Mouse (Mus musculus) lung, embryonic 16.5 days (tissue): Measurements from ENCODE around the gene Olfr304. TPM values are rescaled to one million over a fixed set of nuclear protein-coding genes. Genes with fewer than 3 reads are reported as not detected.
"Not testable (repeated sequence)": the region's sequence is repeated elsewhere in the genome, so short reads cannot be mapped to it uniquely, and the experiment has no call there.

Experiments
- ATAC-seq: fragments of 200-750 bp; cut with Nextera tagmentation; 2 replicates; pipeline ENCODE4 v1.8.0; 2017; ENCODE audit warnings: low read depth, mild to moderate bottlenecking, moderate library complexity
- H3K27ac ChIP-seq: fragments of 300-500 bp; sonication (generic); 2 replicates; pipeline ENCODE4 v1.5.1; 2014; ENCODE audit warnings: mild to moderate bottlenecking, control low read depth, low read length
- H3K27me3 ChIP-seq: fragments of 300-500 bp; sonication (generic); 2 replicates; pipeline ENCODE4 v1.6.1; 2014; ENCODE audit warnings: low read depth, low read length, mixed read lengths; ENCODE audit not compliant: control insufficient read depth, insufficient read depth
- H3K36me3 ChIP-seq: fragments of 300-500 bp; sonication (generic); 2 replicates; pipeline ENCODE4 v1.6.1; 2014; ENCODE audit warnings: low read length; ENCODE audit not compliant: control insufficient read depth, insufficient read depth
- H3K4me1 ChIP-seq: fragments of 300-500 bp; sonication (generic); replicated peaks from 2 replicates; pipeline ENCODE4 v1.6.1; 2014; ENCODE audit warnings: low read length, mixed read lengths; ENCODE audit not compliant: control insufficient read depth, insufficient read depth
- H3K4me2 ChIP-seq: fragments of 300-500 bp; sonication (generic); 2 replicates; pipeline ENCODE4 v1.6.1; 2014; ENCODE audit warnings: low read depth, low read length, control low read depth
- H3K4me3 ChIP-seq: fragments of 300-500 bp; sonication (generic); 2 replicates; pipeline ENCODE4 v1.5.1; 2014; ENCODE audit warnings: mild to moderate bottlenecking, low read length, control low read depth
- H3K9ac ChIP-seq: fragments of 300-500 bp; sonication (generic); 2 replicates; pipeline ENCODE4 v1.6.1; 2014; ENCODE audit warnings: low read length, control low read depth
- H3K9me3 ChIP-seq: fragments of 300-500 bp; sonication (generic); 2 replicates; pipeline ENCODE4 v1.6.1; 2016; ENCODE audit warnings: low read length; ENCODE audit not compliant: control insufficient read depth
- WGBS: fragments of 180-500 bp; shearing (Covaris S2); extraction: QIAGEN DNeasy Blood & Tissue Kit; methylation state at CpG from one replicate; pipeline ENCODE4 v1.1.7; 2014; 5-methylcytosine and 5-hydroxymethylcytosine counted together
- polyA plus RNA-seq: library from polyadenylated mRNA; unstranded; fragments of >200 nt; fragmentation: Nextera tagmentation; extraction: Ambion mirVana; gene quantifications from 2 replicates; pipeline ENCODE4 v1.2.1, GENCODE M21; 2015

Olfr304 gene
- polyA plus RNA-seq = not detected in 2 replicates

DNA sequence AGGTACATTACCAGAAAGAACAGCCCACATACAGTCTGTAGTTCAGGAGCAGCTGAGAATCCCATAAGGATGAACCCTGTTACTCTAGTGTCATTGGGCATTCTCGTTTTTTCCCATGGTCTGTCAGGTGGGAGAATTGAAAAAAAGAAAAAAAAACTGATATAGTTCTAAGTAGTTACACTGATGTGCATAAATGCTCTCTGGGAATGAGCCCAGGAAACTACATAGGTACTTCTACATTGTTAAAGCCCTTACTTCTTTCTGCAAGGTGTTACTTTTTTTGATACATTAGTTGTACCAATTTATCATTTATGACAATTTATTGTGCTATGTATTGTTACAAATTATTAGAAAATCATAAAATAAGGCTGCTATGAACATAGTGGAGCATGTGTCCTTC is at the start of gene Olfr304:
Gene Olfr304, minus strand, starts transcription at position 101 of the 400 bp plus-strand sequence.
- WGBS = 42% methylated on average over 1 of the region's 1 CpGs
- Histone ChIP-seq H3K4me1 (no peaks in the 10 kb centered on the region), H3K36me3 (no peaks in the 10 kb centered on the region), H3K9me3 (no peaks in the 10 kb centered on the region), H3K27ac (no peak within 1 kb of the TSS), H3K27me3 (no peaks in the 10 kb centered on the region), H3K9ac (no peak within 1 kb of the TSS), H3K4me2 (no peak within 1 kb of the TSS), H3K4me3 (no peak within 1 kb of the TSS)
- ATAC-seq = no peak

DNA sequence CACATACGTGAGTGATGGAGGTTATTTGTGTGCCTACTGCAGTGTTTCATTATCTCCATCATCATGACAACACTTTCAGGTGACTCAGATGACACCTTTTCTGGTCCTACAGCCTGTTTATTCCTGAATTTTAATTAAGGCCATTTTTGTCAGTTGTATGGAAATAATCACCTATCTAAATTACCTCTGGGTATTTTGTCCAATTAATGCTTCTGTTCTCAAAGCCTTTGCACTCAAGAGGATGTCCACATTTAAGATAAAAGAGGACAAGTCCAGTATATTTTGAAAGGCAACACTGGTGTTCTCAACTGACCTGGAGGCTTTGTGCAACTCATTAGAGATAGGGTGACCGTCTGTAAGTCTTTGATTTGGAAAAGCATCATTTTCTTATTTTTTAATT is 17.1 kb upstream of the Olfr304 start, which contains the start of gene Olfr301:
Gene Olfr301, plus strand, starts transcription at position 301 of the 400 bp plus-strand sequence.
- no peak for ATAC-seq
- whole genome bisulfite sequencing = 79% methylated on average over 2 of the region's 2 CpGs

DNA sequence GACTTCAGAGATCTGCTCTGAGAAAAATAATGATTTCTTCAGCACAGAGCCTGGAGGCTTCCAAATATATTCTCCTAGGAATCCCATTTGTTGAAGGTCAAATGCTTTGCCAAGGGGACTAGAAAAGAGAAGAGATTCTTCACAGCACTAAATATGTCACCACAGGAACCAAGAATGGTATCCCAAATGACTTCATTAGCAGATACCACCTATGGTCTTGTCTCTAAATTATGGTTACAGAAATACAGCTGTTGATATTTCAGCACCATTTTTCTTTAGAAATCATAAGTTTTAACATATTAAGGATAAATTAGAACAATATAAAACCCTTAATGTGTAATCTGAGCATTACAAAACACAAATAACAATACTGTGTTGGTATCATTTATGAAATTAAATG is 11.2 kb upstream of the Olfr304 start, which contains the start of gene Olfr303:
Gene Olfr303, minus strand, starts transcription at position 101 of the 400 bp plus-strand sequence.
- no peaks in the 10 kb centered on the region for H3K36me3 ChIP-seq
- ATAC-seq = no peak
- H3K27ac ChIP-seq = no peak within 1 kb of the TSS
- no peak within 1 kb of the TSS for H3K4me3 ChIP-seq
- no peak within 1 kb of the TSS for H3K9ac ChIP-seq
- H3K27me3 ChIP-seq = no peaks in the 10 kb centered on the region
- no peak within 1 kb of the TSS for H3K4me2 ChIP-seq
- no peaks in the 10 kb centered on the region for H3K9me3 ChIP-seq
- no peaks in the 10 kb centered on the region for H3K4me1 ChIP-seq

More for the DNA sequence above, 17.1 kb upstream of the Olfr304 start, which contains the start of gene Olfr301:
- Histone ChIP-seq H3K4me1 (no peaks in the 10 kb centered on the region), H3K9ac (no peak within 1 kb of the TSS), H3K9me3 (no peaks in the 10 kb centered on the region), H3K27ac (no peak within 1 kb of the TSS), H3K4me2 (no peak within 1 kb of the TSS), H3K36me3 (no peaks in the 10 kb centered on the region), H3K4me3 (no peak within 1 kb of the TSS), H3K27me3 (no peaks in the 10 kb centered on the region)

DNA sequence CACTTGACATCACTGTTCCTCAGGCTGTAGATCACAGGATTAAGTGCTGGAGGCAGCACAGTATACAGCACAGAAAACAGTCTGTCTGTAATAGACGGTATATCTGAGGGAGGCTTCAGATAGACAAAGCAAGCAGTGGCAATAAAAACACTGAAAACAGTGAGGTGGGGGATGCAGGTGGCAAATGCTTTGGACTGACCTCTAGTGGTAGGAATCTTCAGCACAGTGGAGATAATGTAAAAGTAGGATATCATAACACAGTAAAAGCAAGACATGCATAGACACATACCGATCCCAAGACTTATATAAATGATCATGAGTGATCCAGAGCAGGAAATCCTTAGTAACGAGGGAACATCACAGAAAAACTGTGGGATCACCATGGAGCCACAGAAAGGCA is 689 bp downstream of the Olfr304 start:
- H3K9ac ChIP-seq = no peak overlapping the region

DNA sequence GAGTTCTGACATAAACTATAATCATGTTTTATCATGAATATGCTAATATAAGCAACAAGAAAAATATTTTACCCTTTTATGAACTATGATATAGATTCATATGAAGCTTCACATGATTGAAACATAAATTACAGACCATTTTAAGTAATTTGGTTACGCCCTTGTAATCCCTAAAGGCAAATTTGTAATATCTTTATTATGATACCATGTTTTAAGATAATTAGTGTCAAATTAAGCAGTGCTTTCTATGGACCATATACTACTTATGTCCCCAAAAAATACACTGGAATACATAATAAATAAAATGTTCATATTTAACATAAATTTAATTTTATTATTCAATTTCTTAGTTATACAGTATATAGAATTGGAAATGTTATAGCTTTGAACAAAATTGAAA is 19.6 kb downstream of the Olfr304 start, which contains the start of gene Olfr305:
Gene Olfr305, minus strand, starts transcription at position 101 of the 400 bp plus-strand sequence.
- no peaks in the 10 kb centered on the region for H3K9me3 ChIP-seq
- 76% methylated on average over 1 of the region's 1 CpGs for WGBS
- ATAC-seq = no peak
- no peaks in the 10 kb centered on the region for H3K36me3 ChIP-seq
- no peak within 1 kb of the TSS for H3K4me3 ChIP-seq
- no peaks in the 10 kb centered on the region for H3K4me1 ChIP-seq
- H3K4me2 ChIP-seq = no peak within 1 kb of the TSS
- H3K27ac ChIP-seq = no peak within 1 kb of the TSS
- H3K9ac ChIP-seq = no peak within 1 kb of the TSS
- H3K27me3 ChIP-seq = no peaks in the 10 kb centered on the region

More for the DNA sequence above, 689 bp downstream of the Olfr304 start:
- H3K36me3 ChIP-seq = no peaks in the 10 kb centered on the region
- ATAC-seq = no peak
- H3K27me3 ChIP-seq = no peaks in the 10 kb centered on the region
- WGBS = 55% methylated on average over 3 of the region's 3 CpGs
- H3K4me2 ChIP-seq = no peak overlapping the region
- no peak overlapping the region for H3K4me3 ChIP-seq
- H3K27ac ChIP-seq = no peak overlapping the region
- H3K9me3 ChIP-seq = no peaks in the 10 kb centered on the region
- no peaks in the 10 kb centered on the region for H3K4me1 ChIP-seq

DNA sequence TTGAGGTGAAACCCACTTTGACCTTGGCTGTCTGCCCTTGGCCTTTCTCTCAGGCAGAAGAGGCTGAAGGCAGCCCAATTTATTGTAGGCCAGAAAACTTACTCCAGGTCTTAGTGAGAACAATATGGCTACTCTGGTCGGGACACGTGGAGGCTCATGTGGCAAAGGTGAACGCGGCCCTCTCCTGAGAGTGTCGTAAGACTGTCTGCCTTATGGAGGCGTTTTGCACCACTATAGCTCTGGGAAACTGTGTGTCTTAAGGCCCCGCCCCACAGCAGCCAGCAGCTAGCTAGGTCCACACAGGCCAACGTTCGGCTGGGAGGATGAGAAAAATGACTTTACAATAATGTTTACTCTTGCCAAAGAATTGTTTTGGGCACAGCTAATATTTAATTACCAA is 40.2 kb downstream of the Olfr304 start:
- ATAC-seq, H3K27me3 ChIP-seq, H3K4me3 ChIP-seq, H3K36me3 ChIP-seq, H3K4me2 ChIP-seq, H3K4me1 ChIP-seq, H3K9me3 ChIP-seq, H3K9ac ChIP-seq, H3K27ac ChIP-seq: not testable (repeated sequence)
- WGBS = 82% methylated on average over 9 of the region's 9 CpGs

DNA sequence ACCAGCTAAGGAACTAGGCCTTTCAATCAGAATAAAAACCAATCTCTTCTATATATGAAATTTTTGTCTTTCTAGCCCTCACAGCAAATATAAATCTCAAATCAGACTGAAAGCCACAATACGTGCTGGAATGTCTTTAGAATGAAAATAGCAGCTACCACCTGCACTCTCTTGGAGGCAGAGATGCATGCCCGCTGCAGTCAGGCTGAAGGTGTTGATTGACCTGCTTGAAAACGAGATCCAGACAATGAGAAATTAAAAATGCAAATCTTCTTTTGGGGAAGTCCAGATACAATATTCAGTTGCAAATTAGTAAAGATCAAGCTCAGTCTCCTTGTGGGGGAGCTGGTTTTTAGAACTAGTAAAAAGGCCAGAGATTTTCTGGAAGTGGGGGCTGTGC is 42.2 kb downstream of the Olfr304 start:
- ATAC-seq = no peak
- Histone ChIP-seq H3K36me3 (no peaks in the 10 kb centered on the region), H3K4me2 (no peak overlapping the region), H3K27me3 (no peaks in the 10 kb centered on the region), H3K9ac (no peak overlapping the region), H3K4me1 (no peaks in the 10 kb centered on the region), H3K9me3 (0 out of 2 replicates have a peak, but pooled peaks cover 4% of the 10 kb centered on the region), H3K27ac (no peak overlapping the region), H3K4me3 (no peak overlapping the region)
- WGBS = 56% methylated on average over 3 of the region's 3 CpGs

DNA sequence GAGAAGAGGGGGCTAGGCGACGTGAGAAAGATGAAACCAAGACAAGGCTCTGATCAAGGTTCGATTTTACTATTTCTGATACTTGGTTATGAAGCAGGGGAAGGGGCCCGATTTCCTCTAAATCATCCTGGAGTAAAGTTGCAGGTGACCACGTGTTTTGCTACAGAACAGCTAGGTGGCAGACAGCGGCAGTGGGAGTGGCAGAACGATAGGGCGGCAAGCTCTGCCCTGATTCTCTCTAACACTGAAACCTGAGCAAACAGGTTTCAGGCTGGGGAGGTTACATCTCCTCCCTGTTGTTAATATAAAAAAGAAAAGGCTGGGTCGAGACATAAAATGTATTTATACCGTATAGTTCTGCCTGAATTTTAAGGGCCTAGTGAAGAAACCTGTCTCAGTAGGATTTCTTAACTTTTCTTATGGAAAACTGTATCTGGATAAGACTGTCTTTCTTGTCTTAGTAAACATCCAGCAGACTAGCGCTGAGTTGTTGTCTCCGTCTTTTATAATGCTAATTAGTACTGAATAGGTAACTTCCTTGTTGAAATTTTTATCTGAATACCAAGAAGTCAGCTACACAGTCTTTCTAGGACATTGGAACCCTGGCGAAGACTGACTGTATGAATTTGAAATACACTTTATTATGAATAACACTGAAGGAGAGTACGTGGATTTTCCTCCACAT is 43.4 kb downstream of the Olfr304 start:
- WGBS = 68% methylated on average over 14 of the region's 14 CpGs
- ATAC-seq = no peak
- no peak overlapping the region for H3K27ac ChIP-seq

DNA sequence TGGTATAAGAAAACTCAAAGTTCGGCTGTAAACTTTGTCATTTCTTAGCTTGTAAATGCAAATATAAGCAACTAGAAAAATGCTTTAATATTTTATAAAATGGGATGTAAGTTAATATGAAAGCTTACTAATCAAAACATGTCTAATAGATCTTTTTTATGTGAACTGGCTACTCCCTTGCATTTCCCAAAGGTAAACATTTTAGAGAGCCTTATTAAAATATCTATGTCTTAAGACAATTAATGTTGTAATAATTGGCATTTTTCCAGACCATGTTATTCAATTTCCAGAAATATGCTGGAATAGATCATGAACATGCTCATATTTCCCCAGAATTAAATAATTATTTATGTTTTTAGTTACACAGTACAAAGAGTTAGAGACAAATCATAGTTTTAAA is 49.0 kb downstream of the Olfr304 start, which contains the start of gene Olfr307:
Gene Olfr307, minus strand, starts transcription at position 101 of the 400 bp plus-strand sequence.
- H3K4me3 ChIP-seq = no peak within 1 kb of the TSS
- H3K36me3 ChIP-seq = no peaks in the 10 kb centered on the region
- H3K9ac ChIP-seq = no peak within 1 kb of the TSS
- no peak for ATAC-seq
- no peak within 1 kb of the TSS for H3K27ac ChIP-seq
- H3K4me2 ChIP-seq = no peak within 1 kb of the TSS
- H3K9me3 ChIP-seq = no peaks in the 10 kb centered on the region
- no peaks in the 10 kb centered on the region for H3K27me3 ChIP-seq
- H3K4me1 ChIP-seq = no peaks in the 10 kb centered on the region
- WGBS = 55% methylated on average over 1 of the region's 1 CpGs

More for the DNA sequence above, 43.4 kb downstream of the Olfr304 start:
- no peaks in the 10 kb centered on the region for H3K27me3 ChIP-seq
- H3K36me3 ChIP-seq = no peaks in the 10 kb centered on the region
- no peak overlapping the region for H3K9ac ChIP-seq
- H3K4me1 ChIP-seq = no peaks in the 10 kb centered on the region
- no peak overlapping the region for H3K4me3 ChIP-seq
- no peak overlapping the region for H3K4me2 ChIP-seq
- H3K9me3 ChIP-seq = 0 out of 2 replicates have a peak, but pooled peaks cover 2% of the 10 kb centered on the region
